Mouse (Mus musculus) erythroblast, embryonic 14.5 days (primary cell): Measurements from ENCODE around the gene H2afy2.

ENCODE experiments used
- GATA1 ChIP-seq: IDR thresholded peaks from 2 replicates; pipeline ENCODE4 v1.6.1; 2012; ENCODE audit warnings: low read length, inconsistent platforms, mixed read lengths
- TAL1 ChIP-seq: IDR thresholded peaks from 3 replicates; pipeline ENCODE4 v1.6.1; 2012; ENCODE audit warnings: low read length, inconsistent platforms, mixed read lengths

DNA sequence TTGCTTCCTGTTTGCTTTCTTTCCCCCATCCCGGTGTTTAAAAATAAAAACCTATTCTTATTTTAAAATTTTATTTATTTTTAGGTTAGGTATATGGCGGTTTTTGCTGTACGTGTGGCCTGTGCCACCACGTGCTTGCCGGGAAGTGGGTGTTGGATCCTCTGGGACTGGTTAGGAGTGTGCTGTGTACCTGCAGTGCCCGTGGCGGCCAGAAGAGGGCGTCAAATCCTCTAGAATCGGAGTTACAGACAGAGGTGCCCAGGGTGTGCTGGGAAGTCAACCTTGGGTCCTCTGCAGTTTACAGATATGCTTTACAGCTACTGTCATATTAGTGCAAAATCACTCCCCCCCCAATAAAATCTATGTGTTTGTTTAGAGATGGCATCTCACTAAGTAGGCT, 36.1 kb upstream of the H2afy2 start:
- TF ChIP-seq TAL1 (no peak), GATA1 (no peak)
